Mouse (Mus musculus) 416B (cell line): Measurements from ENCODE around the gene Cplx1.
"Not testable (repeated sequence)": the region's sequence is repeated elsewhere in the genome, so short reads cannot be mapped to it uniquely, and the experiment has no call there.

ENCODE experiments used
- DNase-seq: peaks from one replicate; pipeline ENCODE4 v3.0.0; 2011; ENCODE audit warnings: low read depth

The Cplx1 gene

DNA sequence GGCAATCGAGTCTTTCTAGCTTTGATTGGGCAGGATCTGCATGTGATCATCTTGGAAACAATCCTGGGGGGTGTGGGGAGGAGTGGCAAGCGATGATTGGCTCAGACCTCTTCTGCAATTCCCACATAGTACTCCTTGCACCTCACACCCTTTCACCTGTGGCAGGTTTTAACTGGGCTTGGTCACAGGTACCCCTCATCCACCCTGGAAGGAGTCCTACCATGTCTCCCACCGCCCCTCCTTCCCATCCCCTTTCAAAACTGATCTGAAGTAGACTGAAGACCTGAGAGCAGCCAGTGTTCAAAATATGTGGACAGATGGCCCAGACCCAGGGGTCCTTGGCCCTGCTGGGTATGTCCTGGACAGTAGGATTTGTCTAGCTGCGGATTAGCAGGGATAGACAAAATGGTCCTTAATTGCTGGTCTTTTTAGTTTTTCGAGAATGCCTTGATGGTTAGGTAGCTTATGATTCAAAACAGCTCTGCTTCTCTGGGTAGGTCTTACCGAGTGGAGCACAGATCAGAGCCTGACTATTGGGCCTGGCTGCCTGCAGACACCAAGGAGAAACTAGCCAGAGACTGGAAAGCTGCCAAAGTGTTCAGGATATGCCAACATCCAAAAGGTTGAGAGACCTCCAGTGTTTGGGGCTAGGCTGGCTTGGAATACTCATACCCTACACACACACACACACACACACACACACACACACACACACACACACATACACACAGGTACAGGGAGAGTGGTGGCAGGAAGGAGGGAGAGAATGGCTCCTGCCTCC is 34.1 kb downstream of the Cplx1 start:
- no peak for DNase-seq

DNA sequence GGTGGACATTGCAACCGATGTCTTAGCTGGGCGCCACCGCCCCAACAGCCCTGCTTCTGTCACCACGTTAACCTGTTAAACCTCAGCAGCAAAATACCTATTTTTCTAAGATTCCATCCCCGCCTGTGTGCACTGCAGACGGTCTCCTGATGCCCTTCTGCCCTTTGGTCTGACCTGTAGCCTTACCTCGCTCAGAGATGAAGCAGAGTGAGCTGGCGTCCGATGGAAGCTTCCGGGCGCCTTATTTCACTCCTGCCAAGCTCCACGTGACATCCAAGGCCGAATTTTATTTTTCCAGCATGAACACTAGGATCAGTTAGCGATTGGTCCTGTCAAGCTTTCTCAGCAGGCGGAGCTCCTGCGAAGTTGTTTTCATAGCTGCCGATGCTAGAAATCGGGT is 47.5 kb downstream of the Cplx1 start:
- DNase-seq: no peak

DNA sequence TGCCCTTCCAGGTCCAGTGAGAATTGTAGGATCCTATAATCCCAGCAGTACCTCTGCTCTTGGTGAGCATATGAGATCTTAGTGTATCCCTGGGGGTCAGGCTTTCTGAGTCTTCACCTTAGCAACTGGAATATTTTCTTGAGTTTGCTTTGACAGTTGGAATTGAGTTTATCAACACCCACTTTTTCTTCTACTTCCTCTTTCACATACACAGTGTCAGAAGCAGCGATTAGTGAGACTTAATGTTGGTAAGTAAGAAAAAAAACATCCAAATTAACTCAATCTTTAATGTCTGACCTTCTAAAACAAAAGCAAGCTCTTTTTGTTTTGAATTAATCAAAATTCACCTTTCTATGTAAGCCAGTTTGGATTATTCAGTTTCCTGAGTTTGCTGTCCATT is 48.3 kb downstream of the Cplx1 start:
- no peak for DNase-seq

DNA sequence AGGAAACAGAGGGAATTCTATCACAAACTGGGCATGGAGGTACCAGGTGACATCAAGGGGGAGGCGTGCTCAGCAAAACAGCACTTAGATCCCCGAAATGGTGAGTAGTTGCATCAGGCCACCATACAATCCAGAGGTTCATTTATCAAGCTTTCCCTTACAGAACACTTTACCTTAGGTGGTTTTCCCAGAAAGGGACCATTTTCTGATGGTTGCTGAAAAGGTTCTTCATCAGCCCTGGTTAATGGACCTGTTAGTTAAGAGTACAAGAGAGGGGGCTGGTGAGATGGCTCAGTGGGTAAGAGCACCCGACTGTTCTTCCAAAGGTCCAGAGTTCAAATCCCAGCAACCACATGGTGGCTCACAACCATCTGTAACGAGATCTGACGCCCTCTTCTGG is 63.7 kb downstream of the Cplx1 start:
- not testable (repeated sequence) for DNase-seq

DNA sequence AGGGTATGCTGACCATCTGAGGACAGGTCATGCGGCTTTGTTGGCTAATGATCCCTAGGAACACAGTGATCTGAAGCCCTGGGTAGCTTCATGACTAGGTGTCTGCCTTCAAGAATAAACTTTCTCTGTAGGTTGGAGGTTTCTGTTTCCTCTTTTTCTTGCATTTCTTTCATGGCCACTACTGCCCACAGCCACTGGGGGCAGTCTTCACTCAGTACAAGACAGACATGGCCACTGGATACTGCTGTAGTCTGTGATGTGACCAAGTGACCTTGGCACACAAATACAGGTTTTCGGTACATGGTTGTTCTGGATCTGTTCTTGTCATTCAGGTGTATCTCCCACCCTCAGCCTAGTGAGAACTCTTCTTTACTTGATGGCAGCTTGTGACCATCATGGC is 64.6 kb downstream of the Cplx1 start:
- DNase-seq: peak; percentile 72

DNA sequence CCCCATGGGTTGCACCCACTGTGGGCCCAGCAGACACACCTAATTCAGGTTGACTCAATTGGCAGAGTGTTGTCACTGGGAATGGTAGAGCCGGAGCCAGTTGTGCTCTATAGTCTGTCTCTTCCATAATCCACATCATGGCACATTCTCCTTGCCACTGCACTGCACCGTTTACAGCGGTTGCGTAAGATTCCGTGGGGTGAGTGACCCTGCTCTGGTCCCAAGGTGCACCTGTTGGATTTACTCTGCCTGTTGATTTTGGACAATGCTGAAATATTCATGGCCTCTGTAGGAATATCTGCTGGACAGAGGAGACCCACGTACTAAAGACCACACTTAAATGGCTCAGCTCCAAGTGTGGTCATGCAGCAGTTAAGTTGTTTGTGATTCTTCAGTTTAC is 66.8 kb downstream of the Cplx1 start:
- DNase-seq: no peak

DNA sequence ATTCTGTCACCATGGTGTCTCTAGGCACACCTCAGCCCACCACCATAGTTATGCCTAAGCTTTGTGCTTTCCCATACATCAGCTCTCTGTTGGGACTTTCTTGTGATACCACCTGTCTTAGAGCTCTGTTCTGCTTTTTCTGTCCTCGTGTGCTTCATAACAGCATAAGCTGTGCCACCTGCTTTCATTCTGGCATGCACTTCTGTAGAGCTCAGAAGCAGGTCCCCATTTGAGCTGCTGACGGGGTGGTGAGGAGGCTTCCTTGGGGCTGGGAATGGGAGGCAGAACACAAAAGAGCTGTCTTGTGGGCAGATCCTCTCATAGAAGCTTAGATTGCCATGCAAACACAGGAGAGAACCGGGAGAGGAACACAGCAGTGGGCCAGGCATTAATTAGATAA is 73.8 kb downstream of the Cplx1 start:
- no peak for DNase-seq

DNA sequence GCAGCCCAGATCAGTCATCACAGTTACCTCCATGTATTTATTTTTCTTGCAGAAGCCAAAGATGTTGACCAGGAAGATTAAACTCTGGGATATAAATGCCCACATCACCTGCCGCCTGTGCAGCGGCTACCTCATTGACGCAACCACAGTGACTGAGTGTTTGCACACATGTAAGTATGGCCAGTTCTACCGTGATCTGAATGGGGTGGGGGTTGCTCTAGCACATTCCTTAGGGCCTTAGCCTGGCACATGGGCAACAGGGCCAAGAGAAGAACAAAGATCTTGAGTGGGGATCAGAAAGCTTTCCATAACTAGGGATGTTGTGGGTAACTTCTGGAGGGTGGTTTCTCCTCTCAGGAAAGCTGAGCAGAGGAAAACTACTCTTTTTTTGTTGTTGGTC is 76.1 kb downstream of the Cplx1 start:
- no peak for DNase-seq

DNA sequence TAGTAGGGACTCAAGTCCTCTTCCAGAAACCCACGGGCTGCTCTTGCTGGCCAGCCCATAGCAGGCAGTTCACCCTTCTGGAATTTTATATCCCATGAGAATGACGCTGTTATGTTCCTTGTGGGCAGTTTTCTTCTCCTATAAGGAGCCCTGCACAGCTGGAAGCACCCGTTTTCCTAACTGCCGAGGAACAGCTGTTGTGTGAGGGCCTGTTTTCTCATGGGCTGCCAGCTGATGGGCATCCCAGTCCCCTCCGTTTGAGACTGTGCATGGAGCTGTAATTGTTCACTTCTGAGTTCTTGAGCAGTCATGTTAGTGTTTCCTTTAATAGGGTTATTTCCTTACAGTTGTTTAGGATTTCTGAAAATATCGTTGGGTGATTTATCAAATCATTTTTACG is 80.2 kb downstream of the Cplx1 start:
- no peak for DNase-seq
